Mouse (Mus musculus) bone marrow, adult 2 months (tissue): ENCODE data around the gene Cpxm1. TPM values are rescaled to one million over a fixed set of nuclear protein-coding genes. Genes with fewer than 3 reads are reported as not detected.

ENCODE experiments used
- H3K27ac ChIP-seq: fragments of 200-500 bp; 2 replicates; pipeline ENCODE4 v1.5.1; 2012; ENCODE audit warnings: low read depth, mild to moderate bottlenecking, control low read depth, inconsistent platforms, low read length; ENCODE audit not compliant: control insufficient read depth, poor library complexity, insufficient read depth
- H3K4me1 ChIP-seq: fragments of 200-500 bp; 2 replicates; pipeline ENCODE4 v1.6.1; 2011; ENCODE audit warnings: low read length; ENCODE audit not compliant: control insufficient read depth, insufficient read depth
- H3K4me3 ChIP-seq: fragments of 200-500 bp; replicated peaks from 2 replicates; pipeline ENCODE3; 2011; ENCODE audit warnings: mild to moderate bottlenecking, low read depth, low read length, control low read depth; ENCODE audit not compliant: control insufficient read depth
- CTCF ChIP-seq: fragments of 200-500 bp; IDR thresholded peaks from 2 replicates; pipeline ENCODE4 v1.5.1; 2011; ENCODE audit warnings: low read length, control low read depth; ENCODE audit not compliant: control insufficient read depth, insufficient read depth
- POLR2A ChIP-seq: fragments of 200-500 bp; IDR thresholded peaks from 2 replicates; pipeline ENCODE4 v1.6.1; 2011; ENCODE audit warnings: low read depth, mild to moderate bottlenecking, control low read depth, low read length, borderline replicate concordance; ENCODE audit not compliant: control insufficient read depth
- WGBS: fragments of 180-500 bp; shearing (Covaris S2); methylation state at CpG from one replicate; pipeline ENCODE4 v1.1.7; 2018; 5-methylcytosine and 5-hydroxymethylcytosine counted together
- polyA plus RNA-seq: library from polyadenylated mRNA; stranded (reverse); fragments of >200 nt; gene quantifications from 2 replicates; pipeline ENCODE4 v1.2.4, GENCODE M21; 2011; ENCODE audit warnings: low replicate concordance; ENCODE audit not compliant: missing spikeins, insufficient read depth, insufficient read length

Cpxm1 gene
- polyA plus RNA-seq, 1 experiment = 10.6 TPM

GRCm38 (mm10) chr2:130362511-130363026, 34.8 kb downstream of the Cpxm1 start:
- Histone ChIP-seq H3K27ac (no peak overlapping the region), H3K4me3 (no peak overlapping the region), H3K4me1 (no peaks in the 10 kb centered on the region)
- WGBS = 6% methylated on average over 14 of the region's 14 CpGs
- no peak for TF ChIP-seq POLR2A
- TF ChIP-seq CTCF = no peak

- 12% methylated on average over 5 of the region's 5 CpGs for WGBS
- Histone ChIP-seq H3K4me3 (no peak overlapping the region), H3K4me1 (no peaks in the 10 kb centered on the region), H3K27ac (no peak overlapping the region)
- no peak for TF ChIP-seq CTCF
- TF ChIP-seq POLR2A = no peak
Measured at GRCm38 (mm10) chr2:130358852-130359251, 38.5 kb downstream of the Cpxm1 start.

GRCm38 (mm10) chr2:130357551-130357950, 39.8 kb downstream of the Cpxm1 start:
- WGBS = 67% methylated on average over 5 of the region's 5 CpGs
- H3K4me1 ChIP-seq = no peaks in the 10 kb centered on the region
- TF ChIP-seq CTCF (no peak), POLR2A (no peak)
- H3K27ac ChIP-seq = no peak overlapping the region
- no peak overlapping the region for H3K4me3 ChIP-seq

- H3K4me3 ChIP-seq = no peak overlapping the region
- TF ChIP-seq POLR2A (no peak), CTCF (no peak)
- H3K27ac ChIP-seq = no peak overlapping the region
- WGBS = 71% methylated on average over 3 of the region's 3 CpGs
- no peaks in the 10 kb centered on the region for H3K4me1 ChIP-seq
Measured at GRCm38 (mm10) chr2:130353889-130354288, 43.5 kb downstream of the Cpxm1 start.

GRCm38 (mm10) chr2:130353411-130353810, 44.0 kb downstream of the Cpxm1 start:
- TF ChIP-seq CTCF (no peak), POLR2A (no peak)
- 89% methylated on average over 8 of the region's 8 CpGs for WGBS
- Histone ChIP-seq H3K4me3 (no peak overlapping the region), H3K27ac (no peak overlapping the region), H3K4me1 (no peaks in the 10 kb centered on the region)

GRCm38 (mm10) chr2:130351758-130352339, 45.5 kb downstream of the Cpxm1 start:
- Histone ChIP-seq H3K4me1 (no peaks in the 10 kb centered on the region), H3K4me3 (no peak overlapping the region), H3K27ac (no peak overlapping the region)
- TF ChIP-seq POLR2A (no peak), CTCF (no peak)
- WGBS = 48% methylated on average over 5 of the region's 5 CpGs

GRCm38 (mm10) chr2:130350376-130350775, 47.0 kb downstream of the Cpxm1 start:
- TF ChIP-seq POLR2A = no peak
- no peak for TF ChIP-seq CTCF
- 79% methylated on average over 3 of the region's 3 CpGs for WGBS
- H3K27ac ChIP-seq = no peak overlapping the region
- no peaks in the 10 kb centered on the region for H3K4me1 ChIP-seq
- H3K4me3 ChIP-seq = no peak overlapping the region

- WGBS = 85% methylated on average over 7 of the region's 7 CpGs
- TF ChIP-seq POLR2A (no peak), CTCF (no peak)
- Histone ChIP-seq H3K4me1 (no peaks in the 10 kb centered on the region), H3K4me3 (no peak overlapping the region), H3K27ac (no peak overlapping the region)
Measured at GRCm38 (mm10) chr2:130341220-130341580, 56.2 kb downstream of the Cpxm1 start.

Other genes starting within 250 kb of the Cpxm1 start
- 103 and 113 TPM in 2 replicates for gene Snrpb, start 218.2 kb downstream of the Cpxm1 start, polyA plus RNA-seq
- not detected in 2 replicates for gene Tmc2, start 202.4 kb downstream of the Cpxm1 start, polyA plus RNA-seq
- 187 and 375 TPM in 2 replicates for gene Nop56, start 123.1 kb downstream of the Cpxm1 start, polyA plus RNA-seq
- gene Idh3b, start 113.0 kb downstream of the Cpxm1 start, polyA plus RNA-seq = 63.9 and 78.0 TPM in 2 replicates
- gene Ebf4, start 102.4 kb downstream of the Cpxm1 start, polyA plus RNA-seq = 0.50 TPM in 1 of 2 replicates, not detected in the other
- gene Gm28372, start 7.7 kb upstream of the Cpxm1 start, polyA plus RNA-seq = not detected in 2 replicates
- gene 1700020A23Rik, start 7.7 kb upstream of the Cpxm1 start, polyA plus RNA-seq = not detected in 2 replicates
- gene Tmem239, start 8.9 kb upstream of the Cpxm1 start, polyA plus RNA-seq = not detected in 2 replicates
- gene Vps16, start 26.8 kb upstream of the Cpxm1 start, polyA plus RNA-seq = 166 and 195 TPM in 2 replicates
- gene Pced1a, start 27.1 kb upstream of the Cpxm1 start, polyA plus RNA-seq = 6.1 and 8.5 TPM in 2 replicates
- 25.6 and 33.1 TPM in 2 replicates for gene Ptpra, start 52.7 kb upstream of the Cpxm1 start, polyA plus RNA-seq
- 33.2 and 57.4 TPM in 2 replicates for gene Mrps26, start 166.2 kb upstream of the Cpxm1 start, polyA plus RNA-seq
- gene Oxt, start 178.6 kb upstream of the Cpxm1 start, polyA plus RNA-seq = not detected in 2 replicates
- not detected in 2 replicates for gene Avp, start 185.0 kb upstream of the Cpxm1 start, polyA plus RNA-seq
- gene Fastkd5, start 232.5 kb upstream of the Cpxm1 start, polyA plus RNA-seq = 2.5 and 3.1 TPM in 2 replicates
- gene Ubox5, start 232.5 kb upstream of the Cpxm1 start, polyA plus RNA-seq = 2.3 and 5.4 TPM in 2 replicates
- gene Lzts3, start 245.2 kb upstream of the Cpxm1 start, polyA plus RNA-seq = 0.72 and 2.6 TPM in 2 replicates